Mouse (Mus musculus): ENCODE measurements around the gene Vegfa.

GRCm38 (mm10) chr17:45968341-45968740 lies 63.8 kb downstream of the Vegfa start:
- TF ChIP-seq POLR2A (IDR thresholded peaks at IDR 0.05; ENCODE audit: insufficient read length, low read depth) (no peak), TCF12 (IDR thresholded peaks at IDR 0.05; ENCODE audit: insufficient read depth, poor library complexity, severe bottlenecking) (no peak), POLR2AphosphoS2 (IDR thresholded peaks at IDR 0.05; ENCODE audit: insufficient read length, low read depth) (no peak), USF1 (IDR thresholded peaks at IDR 0.05; ENCODE audit: low read depth) (no peak), MAX (IDR thresholded peaks at IDR 0.05; ENCODE audit: low read depth) (no peak), TCF3 (IDR thresholded peaks at IDR 0.05; ENCODE audit: insufficient read length, low read depth) (no peak)

All from myocyte (in vitro differentiated cells).